Mouse (Mus musculus) left cerebral cortex, postnatal 25 days (tissue): ENCODE data around the gene Glp2r. TPM values are rescaled to one million over a fixed set of nuclear protein-coding genes. Genes with fewer than 3 reads are reported as not detected.

Experiments used
- DNase-seq, 2 experiments: peaks; one replicate each; pipeline ENCODE4 v3.0.0; 2022; ENCODE audit warnings: low spot score in 2 of 2, mixed read lengths in 1 of 2
- intact Hi-C: fragments of 180-260 bp; cut with DNase I; formaldehyde crosslinking; loops from one replicate; pipeline ENCODE4 v1.15.1; 2025
- total RNA-seq, 2 experiments: library from RNA; stranded (reverse); gene quantifications; 2 replicates each; pipeline ENCODE4 v1.2.3; 2021

Glp2r gene
- total RNA-seq, 2 experiments from 2014 or later = 0.73 to 1.3 TPM

- DNase-seq = peak in 1 of 2 experiments; percentile 84
- intact Hi-C loops = no loop called here
Measured at GRCm38 (mm10) chr11:67734597-67734996, 36.4 kb downstream of the Glp2r start.

- intact Hi-C loops = no loop called here
- DNase-seq = no peak
Measured at GRCm38 (mm10) chr11:67733726-67734125, 37.2 kb downstream of the Glp2r start.

- DNase-seq = no peak
- intact Hi-C loops = no loop called here
Measured at GRCm38 (mm10) chr11:67731056-67731455, 39.9 kb downstream of the Glp2r start.

GRCm38 (mm10) chr11:67728726-67729125, 42.2 kb downstream of the Glp2r start:
- intact Hi-C loops = no loop called here
- DNase-seq = no peak

- peak in 1 of 2 experiments; percentile 78 for DNase-seq
- intact Hi-C loops = no loop called here
Measured at GRCm38 (mm10) chr11:67727095-67727494, 43.9 kb downstream of the Glp2r start.

GRCm38 (mm10) chr11:67723231-67724013, 47.5 kb downstream of the Glp2r start:
- DNase-seq = peak; percentile 34 to 89
- intact Hi-C loops = no loop called here

GRCm38 (mm10) chr11:67722399-67723156, 48.4 kb downstream of the Glp2r start:
- intact Hi-C loops = no loop called here
- DNase-seq = no peak

GRCm38 (mm10) chr11:67721485-67721884, 49.5 kb downstream of the Glp2r start:
- intact Hi-C loops = no loop called here
- DNase-seq = no peak

GRCm38 (mm10) chr11:67715382-67715781, 55.6 kb downstream of the Glp2r start:
- peak in 1 of 2 experiments; percentile 40 for DNase-seq
- intact Hi-C loops = no loop called here

GRCm38 (mm10) chr11:67712976-67713375, 58.0 kb downstream of the Glp2r start:
- peak; percentile 52 to 56 for DNase-seq
- intact Hi-C loops = no loop called here

- intact Hi-C loops = no loop called here
- no peak for DNase-seq
Measured at GRCm38 (mm10) chr11:67694703-67695376, 76.1 kb downstream of the Glp2r start, which contains the start of gene Rcvrn. Rcvrn (plus strand) TSS chr11:67695326.

GRCm38 (mm10) chr11:67686109-67686508, 84.8 kb downstream of the Glp2r start:
- peak in 1 of 2 experiments; percentile 50 for DNase-seq
- intact Hi-C loops = no loop called here

GRCm38 (mm10) chr11:67681871-67682270, 89.1 kb downstream of the Glp2r start:
- intact Hi-C loops = loop anchor here (5.0 kb wide), 1 partner anchor 90 kb away; the partner anchor contains the start of genes Glp2r and Gsg1l2
- no peak for DNase-seq

- DNase-seq = peak in 1 of 2 experiments; percentile 78
- intact Hi-C loops = loop anchor here (5.0 to 10.0 kb wide), 3 partner anchors 92 to 565 kb away; partner anchors contain the start of genes Glp2r and Gsg1l2
Measured at GRCm38 (mm10) chr11:67679930-67680329, 91.0 kb downstream of the Glp2r start.

GRCm38 (mm10) chr11:67679300-67679699, 91.7 kb downstream of the Glp2r start:
- DNase-seq = peak in 1 of 2 experiments; percentile 62
- intact Hi-C loops = loop anchor here (5.0 to 10.0 kb wide), 2 partner anchors 307 to 564 kb away; no protein-coding TSS in a partner anchor

GRCm38 (mm10) chr11:67675562-67676540, 95.1 kb downstream of the Glp2r start:
- DNase-seq = peak; percentile 73 to 84
- intact Hi-C loops = loop anchor here (2.0 to 10.0 kb wide), 3 partner anchors 23 to 561 kb away; no protein-coding TSS in a partner anchor

- intact Hi-C loops = loop anchor here (10.0 kb wide), 1 partner anchor 557 kb away; no protein-coding TSS in a partner anchor
- DNase-seq = peak in 1 of 2 experiments; percentile 83
Measured at GRCm38 (mm10) chr11:67672140-67672539, 98.8 kb downstream of the Glp2r start.

- intact Hi-C loops = loop anchor here (10.0 kb wide), 1 partner anchor 555 kb away; no protein-coding TSS in a partner anchor
- no peak for DNase-seq
Measured at GRCm38 (mm10) chr11:67670031-67670430, 100.9 kb downstream of the Glp2r start.
